In genomic region chr7:98962547-98963311, GRCm38 (mm10) we compare ENCODE assay signal across 8 mouse cellular contexts.
A peak's percentile ranks its signal among the peaks of the same experiment; 100 is the strongest.
DNase-seq lines count a peak whose midpoint lies in the region; ATAC-seq and TF ChIP-seq lines count a peak whose summit lies in the region.

No protein-coding gene starts in this region.

- peak; percentile 72 for DNase-seq in NIH3T3 (ENCODE audit: low read depth)
- peak; percentile 66 to 71 for DNase-seq in cerebellum, adult 2 months
- peak; percentile 79 for DNase-seq in forebrain, postnatal 0 days
- peak; percentile 50 for DNase-seq in layer of hippocampus, adult 9-11 months
- peak; percentile 88 for DNase-seq in lung, postnatal 10 days
- peak; percentile 48 for DNase-seq in ovary, postnatal 10 days (ENCODE audit: low spot score)
- peak; percentile 73 for DNase-seq in thymus, postnatal 0 days (ENCODE audit: low spot score)

- no peak overlapping the region for H3K4me2 ChIP-seq in forebrain, postnatal 0 days (ENCODE audit: low read depth)

- no peak overlapping the region for H3K27ac ChIP-seq in cerebellum, adult 2 months (ENCODE audit: insufficient read depth, low read length)
- no peak overlapping the region for H3K27ac ChIP-seq in forebrain, postnatal 0 days (ENCODE audit: low read depth, low read length)

- no peaks in the 10 kb centered on the region for H3K27me3 ChIP-seq in cerebellum, adult 2 months (ENCODE audit: control insufficient read depth, insufficient read depth, low read length)
- no peaks in the 10 kb centered on the region for H3K27me3 ChIP-seq in forebrain, postnatal 0 days (ENCODE audit: insufficient read depth, low read length)

- peaks cover 17% of the 10 kb centered on the region for H3K4me1 ChIP-seq in cerebellum, adult 2 months (ENCODE audit: control insufficient read depth, insufficient read depth, low read length)
- no peaks in the 10 kb centered on the region for H3K4me1 ChIP-seq in forebrain, postnatal 0 days (ENCODE audit: insufficient read depth)

- H3K9ac ChIP-seq in forebrain, postnatal 0 days = no peak overlapping the region

- no peaks in the 10 kb centered on the region for H3K9me3 ChIP-seq in forebrain, postnatal 0 days (ENCODE audit: low read length)

- no peaks in the 10 kb centered on the region for H3K36me3 ChIP-seq in forebrain, postnatal 0 days (ENCODE audit: insufficient read depth)

- ATAC-seq in forebrain, postnatal 0 days = peak; percentile 90
- ATAC-seq in hematopoietic stem cell, adult 5-6 weeks (replicated peaks in 1 of 2; ENCODE audit: insufficient read depth in 1 of 2, low FRiP score in 2 of 2, low TSS enrichment in 1 of 2, low read depth in 1 of 2, poor library complexity in 2 of 2, severe bottlenecking in 2 of 2) = peak; percentile 71 to 91

- peak; percentile 91 for TF ChIP-seq CTCF in cerebellum, adult 2 months (IDR thresholded peaks at IDR 0.05; ENCODE audit: borderline replicate concordance, insufficient read depth, low read depth, low read length)
- TF ChIP-seq CTCF in forebrain, postnatal 0 days (IDR thresholded peaks at IDR 0.05; ENCODE audit: low read depth) = peak; percentile 81

- no peak for TF ChIP-seq POLR2A in cerebellum, adult 2 months (IDR thresholded peaks at IDR 0.05; ENCODE audit: borderline replicate concordance, insufficient read depth, low read length)

- WGBS in cerebellum, adult 2 months = 45% methylated on average over 12 of the region's 13 CpGs
- WGBS in forebrain, postnatal 0 days = 31% methylated on average over 13 of the region's 13 CpGs

- no peak overlapping the region for H3K4me3 ChIP-seq in cerebellum, adult 2 months (replicated peaks; ENCODE audit: insufficient read depth, low read depth, low read length)
- H3K4me3 ChIP-seq in forebrain, postnatal 0 days (ENCODE audit: low read depth, low read length) = no peak overlapping the region
